Mouse (Mus musculus): Measurements from ENCODE around the gene Prss22. TPM values are rescaled to one million over a fixed set of nuclear protein-coding genes. Genes with fewer than 3 reads are reported as not detected.
A peak's percentile ranks its signal among the peaks of the same experiment; 100 is the strongest.
"Not testable (repeated sequence)": the region's sequence is repeated elsewhere in the genome, so short reads cannot be mapped to it uniquely, and the experiment has no call there.

Prss22 gene
- polyA plus RNA-seq, 1 experiment from 2014 or later: not detected

DNA sequence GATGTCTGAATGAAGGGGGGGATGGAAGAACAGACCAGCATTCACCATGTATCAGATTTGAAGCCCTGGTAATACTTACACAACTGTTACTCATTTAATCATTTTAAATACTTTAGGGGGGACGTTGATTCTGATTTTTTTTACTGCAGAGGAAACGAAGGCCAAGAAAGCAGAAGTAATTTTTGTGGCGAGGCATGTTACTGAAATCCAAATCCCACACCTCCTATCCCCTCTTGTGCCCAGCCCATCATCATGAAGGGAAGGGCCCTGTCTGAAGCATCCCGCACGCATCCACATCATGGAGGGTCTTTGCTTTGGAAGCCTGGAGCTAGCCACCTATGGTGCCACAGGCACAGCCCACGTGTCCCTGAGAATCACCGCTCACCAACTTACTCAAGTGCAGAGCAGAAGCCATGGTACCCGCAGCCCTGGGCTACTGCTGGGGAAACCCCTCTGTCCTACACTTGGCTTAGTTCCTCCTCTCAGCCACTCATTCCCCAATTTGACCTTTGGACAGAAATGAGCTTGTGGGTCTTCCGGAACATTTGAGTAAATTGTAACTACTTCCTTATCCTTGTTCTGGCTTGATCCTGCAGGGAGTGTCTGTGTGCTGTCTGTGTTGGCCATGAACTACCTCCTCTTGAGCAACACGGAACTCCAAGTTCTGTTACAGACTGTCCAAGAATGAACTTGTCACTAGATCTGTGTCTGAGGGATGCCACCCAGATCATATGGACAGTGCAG is 31.1 kb downstream of the Prss22 start:
- WGBS: 89% methylated on average over 10 of the region's 10 CpGs
- no peak overlapping the region for H3K9ac ChIP-seq
- no peak overlapping the region for H3K27ac ChIP-seq
- no peaks in the 10 kb centered on the region for H3K9me3 ChIP-seq
- no peaks in the 10 kb centered on the region for H3K27me3 ChIP-seq
- peaks cover 4% of the 10 kb centered on the region; the same call in 1 of the 2 replicates for H3K4me1 ChIP-seq (replicated peaks)
- no peaks in the 10 kb centered on the region for H3K36me3 ChIP-seq
- H3K4me2 ChIP-seq: no peak overlapping the region
- ATAC-seq (ENCODE audit: low FRiP score): no peak
- no peak overlapping the region for H3K4me3 ChIP-seq

DNA sequence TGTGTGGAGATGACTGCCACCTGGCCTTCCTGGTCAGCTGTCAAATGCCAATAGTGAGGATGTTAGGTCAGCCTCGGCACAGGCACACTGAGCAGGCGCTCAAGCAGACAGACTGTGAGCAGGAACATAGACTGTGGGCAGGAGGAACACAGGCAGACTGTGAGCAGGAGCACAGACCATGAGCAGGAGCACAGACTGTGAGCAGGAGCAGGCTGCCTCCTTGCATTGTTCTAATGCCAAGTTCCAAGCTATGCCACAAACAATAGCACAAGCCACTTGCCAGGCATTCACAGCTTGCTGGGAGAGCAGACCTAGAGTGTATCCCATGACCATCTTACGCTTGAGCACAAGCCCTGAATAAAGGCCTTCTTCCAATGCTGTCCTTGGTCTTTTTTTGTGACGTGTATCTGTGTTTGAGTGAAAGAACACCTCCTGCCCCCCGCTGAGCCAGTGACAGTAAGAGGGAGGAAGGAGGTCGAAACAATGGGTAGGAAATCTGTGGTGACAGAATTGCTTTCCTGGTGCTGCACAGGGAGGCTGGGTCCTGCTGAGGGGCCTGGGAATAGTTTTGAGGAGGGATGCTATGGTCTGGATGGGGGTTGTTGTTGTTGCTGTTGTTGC is 32.0 kb downstream of the Prss22 start:
- H3K27ac ChIP-seq: no peak overlapping the region

DNA sequence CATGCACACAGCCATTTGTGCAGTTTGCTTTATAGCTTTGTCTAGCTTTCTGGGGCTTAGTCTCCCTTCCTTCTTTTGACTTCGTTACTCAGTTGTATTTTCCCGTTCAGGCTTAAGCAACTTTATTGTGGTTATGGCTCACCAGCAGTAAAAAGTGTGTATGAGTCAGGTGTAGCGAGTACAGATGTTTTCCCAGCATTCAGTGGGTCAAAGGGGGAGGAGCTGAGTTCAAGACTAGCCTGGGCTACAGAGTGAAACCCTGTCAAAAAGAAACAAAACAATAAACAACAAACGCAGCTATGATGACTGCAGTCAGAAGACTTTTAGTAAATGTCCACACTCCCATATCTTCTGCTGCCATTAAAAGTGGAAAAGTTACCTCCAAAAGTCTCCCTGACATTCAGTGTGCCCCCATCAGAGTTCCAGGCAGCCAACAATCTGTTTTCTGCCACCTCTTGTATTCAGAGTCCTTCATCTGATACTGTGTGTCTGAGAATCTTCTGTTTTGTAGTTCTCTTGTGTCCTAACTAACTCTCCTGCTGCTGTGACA is 36.3 kb downstream of the Prss22 start:
- 53% methylated on average over 4 of the region's 4 CpGs for WGBS
- Histone ChIP-seq H3K9ac (no peak overlapping the region), H3K4me1 (replicated peaks) (peaks cover 4% of the 10 kb centered on the region), H3K9me3 (no peaks in the 10 kb centered on the region), H3K4me3 (no peak overlapping the region), H3K4me2 (no peak overlapping the region), H3K27ac (no peak overlapping the region), H3K27me3 (no peaks in the 10 kb centered on the region), H3K36me3 (no peaks in the 10 kb centered on the region)
- ATAC-seq (ENCODE audit: low FRiP score): no peak

More for the DNA sequence above, 32.0 kb downstream of the Prss22 start:
- Histone ChIP-seq H3K4me3 (no peak overlapping the region), H3K9ac (no peak overlapping the region), H3K27me3 (no peaks in the 10 kb centered on the region), H3K4me2 (no peak overlapping the region), H3K4me1 (replicated peaks) (peaks cover 4% of the 10 kb centered on the region; the same call in 1 of the 2 replicates), H3K36me3 (no peaks in the 10 kb centered on the region), H3K9me3 (no peaks in the 10 kb centered on the region)
- no peak for ATAC-seq (ENCODE audit: low FRiP score)
- WGBS: 26% methylated on average over 6 of the region's 6 CpGs

DNA sequence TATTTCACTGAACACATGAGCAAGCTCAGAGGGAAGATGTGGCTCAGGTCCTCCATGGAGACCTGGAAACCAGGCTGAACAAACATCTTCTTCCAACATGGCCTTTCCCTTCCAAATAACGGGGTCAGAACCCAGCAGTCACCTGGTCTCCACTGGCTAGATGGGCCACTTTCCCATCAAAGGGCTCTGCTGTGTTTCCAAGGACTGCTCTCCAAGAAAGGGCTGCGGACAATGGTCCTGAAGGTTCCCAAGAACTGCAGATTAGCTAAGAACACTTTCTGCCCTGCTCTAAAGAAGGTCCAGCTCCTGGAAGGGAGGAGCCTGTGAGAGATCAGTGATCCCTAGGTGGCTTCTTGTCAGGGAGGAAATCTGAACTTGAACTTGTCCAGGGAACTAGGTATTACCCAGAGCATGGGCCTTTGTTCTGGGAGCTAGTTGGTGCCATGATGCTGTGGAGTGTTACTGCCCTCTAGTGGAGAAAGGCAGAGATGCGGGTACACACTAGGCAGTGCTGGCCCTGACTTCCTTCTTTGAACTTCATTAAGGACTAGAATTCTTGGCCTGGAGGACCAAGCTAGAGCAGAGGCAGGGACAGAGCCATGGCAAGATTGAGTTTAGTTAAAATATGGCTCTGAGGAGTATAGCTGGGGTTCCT is 37.7 kb downstream of the Prss22 start:
- H3K9me3 ChIP-seq: no peaks in the 10 kb centered on the region
- WGBS: 40% methylated on average over 3 of the region's 3 CpGs

DNA sequence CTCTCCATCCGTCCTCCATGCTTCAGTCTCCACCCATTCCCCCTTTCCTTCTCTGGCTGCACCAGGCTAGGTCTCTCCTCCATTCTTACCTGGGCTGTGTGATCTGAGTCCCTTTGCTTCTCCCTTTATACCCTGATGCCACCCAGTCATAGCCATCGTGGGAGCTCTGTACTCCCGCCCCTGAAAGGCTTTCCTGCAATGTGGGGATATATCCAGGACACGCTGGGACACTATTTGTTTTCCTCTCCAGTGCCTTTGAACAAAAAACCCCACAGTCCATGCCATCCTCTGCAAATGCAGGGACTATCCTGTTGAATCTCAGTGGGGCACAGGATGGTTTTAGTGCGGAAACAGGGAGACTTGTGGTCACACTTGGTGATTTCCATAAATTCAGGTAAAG is 42.7 kb downstream of the Prss22 start, which contains the start of gene Sbpl:
Gene Sbpl, minus strand, starts transcription at position 101 of the 400 bp plus-strand sequence.
- WGBS: 73% methylated on average over 5 of the region's 5 CpGs
- Histone ChIP-seq H3K9me3 (no peaks in the 10 kb centered on the region), H3K27me3 (no peaks in the 10 kb centered on the region; the same call in 1 of the 2 replicates), H3K4me3 (no peak within 1 kb of the TSS), H3K4me2 (no peak within 1 kb of the TSS), H3K4me1 (replicated peaks) (no peaks in the 10 kb centered on the region; the same call in 1 of the 2 replicates), H3K27ac (no peak within 1 kb of the TSS), H3K36me3 (no peaks in the 10 kb centered on the region), H3K9ac (no peak within 1 kb of the TSS)
- no peak for ATAC-seq (ENCODE audit: low FRiP score)

More for the DNA sequence above, 37.7 kb downstream of the Prss22 start:
- ATAC-seq (ENCODE audit: low FRiP score): peak; percentile 96
- Histone ChIP-seq H3K27ac (peak overlapping the region; percentile 25; the same call in 1 of the 2 replicates), H3K36me3 (no peaks in the 10 kb centered on the region), H3K27me3 (no peaks in the 10 kb centered on the region; the same call in 1 of the 2 replicates), H3K4me2 (no peak overlapping the region), H3K4me1 (replicated peaks) (no peaks in the 10 kb centered on the region; the same call in 1 of the 2 replicates), H3K9ac (no peak overlapping the region), H3K4me3 (no peak overlapping the region)

DNA sequence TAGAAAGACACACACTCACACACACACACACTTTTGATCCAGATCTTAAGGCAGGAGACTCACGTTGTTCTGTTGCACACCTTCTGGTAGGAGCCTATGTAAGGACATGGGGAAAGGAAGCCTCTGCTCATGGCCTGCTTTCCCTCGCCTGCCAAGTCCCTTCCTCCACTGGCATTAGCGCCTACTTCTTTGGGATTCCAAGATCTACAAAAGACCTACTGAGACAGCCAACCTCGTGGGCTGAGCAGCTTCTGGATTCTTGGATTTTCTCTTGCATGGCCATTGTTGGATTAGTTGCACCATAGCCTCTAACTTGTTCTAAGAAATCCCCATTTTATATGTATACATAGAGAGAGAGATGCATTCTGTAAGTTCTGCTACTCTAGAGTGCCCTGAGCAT is 47.1 kb downstream of the Prss22 start:
- not testable (repeated sequence) for H3K9me3 ChIP-seq; H3K27me3 ChIP-seq; H3K27ac ChIP-seq; H3K4me1 ChIP-seq (replicated peaks); H3K9ac ChIP-seq; H3K4me2 ChIP-seq; H3K4me3 ChIP-seq; H3K36me3 ChIP-seq; ATAC-seq (ENCODE audit: low FRiP score)
- WGBS: 83% methylated on average over 4 of the region's 4 CpGs

DNA sequence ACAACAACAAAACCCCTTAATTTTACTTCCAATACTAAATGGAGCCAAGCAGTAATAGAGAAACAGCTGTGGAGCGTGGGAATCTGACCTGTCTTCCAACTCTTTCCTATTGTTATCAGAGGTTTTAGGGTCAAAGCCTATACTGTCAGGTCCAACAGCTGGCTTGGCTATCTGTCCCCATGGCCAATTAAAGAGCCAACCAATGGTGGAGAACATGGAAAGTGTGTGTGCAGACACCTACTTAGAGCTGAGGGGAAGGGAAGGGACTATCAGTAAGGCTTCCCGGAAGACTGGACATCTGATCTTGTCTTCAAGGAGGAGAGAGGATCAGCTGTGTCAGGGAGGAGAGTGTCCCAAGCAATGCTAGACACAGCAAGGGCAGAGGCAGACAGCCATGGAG is 48.8 kb downstream of the Prss22 start:
- no peaks in the 10 kb centered on the region for H3K36me3 ChIP-seq
- H3K9ac ChIP-seq: no peak overlapping the region
- no peak for ATAC-seq (ENCODE audit: low FRiP score)
- H3K4me2 ChIP-seq: no peak overlapping the region
- WGBS: 91% methylated on average over 2 of the region's 2 CpGs
- no peaks in the 10 kb centered on the region for H3K4me1 ChIP-seq (replicated peaks)
- H3K27ac ChIP-seq: no peak overlapping the region
- H3K9me3 ChIP-seq: no peaks in the 10 kb centered on the region
- no peak overlapping the region for H3K4me3 ChIP-seq
- no peaks in the 10 kb centered on the region for H3K27me3 ChIP-seq

DNA sequence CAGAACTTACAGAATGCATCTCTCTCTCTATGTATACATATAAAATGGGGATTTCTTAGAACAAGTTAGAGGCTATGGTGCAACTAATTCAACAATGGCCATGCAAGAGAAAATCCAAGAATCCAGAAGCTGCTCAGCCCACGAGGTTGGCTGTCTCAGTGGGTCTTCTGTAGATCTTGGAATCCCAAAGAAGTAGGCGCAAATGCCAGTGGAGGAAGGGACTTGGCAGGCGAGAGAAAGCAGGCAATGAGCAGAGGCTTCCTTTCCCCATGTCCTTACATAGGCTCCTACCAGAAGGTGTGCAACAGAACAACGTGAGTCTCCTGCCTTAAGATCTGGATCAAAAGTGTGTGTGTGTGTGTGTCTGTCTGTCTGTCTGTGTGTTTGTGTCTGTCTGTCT is 50.4 kb downstream of the Prss22 start:
- WGBS: 84% methylated on average over 4 of the region's 4 CpGs
- not testable (repeated sequence) for H3K9ac ChIP-seq; H3K27me3 ChIP-seq; H3K4me2 ChIP-seq; ATAC-seq (ENCODE audit: low FRiP score); H3K36me3 ChIP-seq; H3K27ac ChIP-seq; H3K4me1 ChIP-seq (replicated peaks); H3K4me3 ChIP-seq; H3K9me3 ChIP-seq

Small RNAs within 50 kb of the gene (microRNA-seq; reads per million reads assigned to microRNA genes)
- not detected for gene Gm27700

Other genes with a start within 250 kb of the Prss22 start
- 224 and 228 TPM in 2 replicates for gene Flywch1, start 226.5 kb downstream of the Prss22 start, polyA plus RNA-seq (2015; fragmentation: Nextera tagmentation; extraction: Ambion mirVana)
- gene Flywch2, start 212.0 kb downstream of the Prss22 start, polyA plus RNA-seq (2015; fragmentation: Nextera tagmentation; extraction: Ambion mirVana): 68.1 and 79.0 TPM in 2 replicates
- 583 TPM in 2 replicates for gene Srrm2, start 207.6 kb downstream of the Prss22 start, polyA plus RNA-seq (2015; fragmentation: Nextera tagmentation; extraction: Ambion mirVana)
- 1,330 and 1,360 TPM in 2 replicates for gene Elob, start 169.0 kb downstream of the Prss22 start, polyA plus RNA-seq (2015; fragmentation: Nextera tagmentation; extraction: Ambion mirVana)
- 0.30 TPM in 2 replicates for gene Prss33, start 162.0 kb downstream of the Prss22 start, polyA plus RNA-seq (2015; fragmentation: Nextera tagmentation; extraction: Ambion mirVana)
- gene Prss32, start 154.2 kb downstream of the Prss22 start, polyA plus RNA-seq (2015; fragmentation: Nextera tagmentation; extraction: Ambion mirVana): not detected in 2 replicates
- gene Prss41, start 153.9 kb downstream of the Prss22 start, polyA plus RNA-seq (2015; fragmentation: Nextera tagmentation; extraction: Ambion mirVana): 0.86 and 0.98 TPM in 2 replicates
- not detected in 2 replicates for gene Prss21, start 130.0 kb downstream of the Prss22 start, polyA plus RNA-seq (2015; fragmentation: Nextera tagmentation; extraction: Ambion mirVana)
- gene Dcpp1, start 117.2 kb downstream of the Prss22 start, polyA plus RNA-seq (2015; fragmentation: Nextera tagmentation; extraction: Ambion mirVana): not detected in 2 replicates
- gene Dcpp2, start 117.2 kb downstream of the Prss22 start, polyA plus RNA-seq (2015; fragmentation: Nextera tagmentation; extraction: Ambion mirVana): not detected in 2 replicates
- not detected in 2 replicates for gene Dcpp3, start 80.6 kb downstream of the Prss22 start, polyA plus RNA-seq (2015; fragmentation: Nextera tagmentation; extraction: Ambion mirVana)
- gene Sbp, start 56.4 kb downstream of the Prss22 start, polyA plus RNA-seq (2015; fragmentation: Nextera tagmentation; extraction: Ambion mirVana): not detected in 2 replicates
- gene Sbpl, start 42.8 kb downstream of the Prss22 start, polyA plus RNA-seq (2015; fragmentation: Nextera tagmentation; extraction: Ambion mirVana): not detected in 2 replicates
- gene Prss30, start 17.5 kb downstream of the Prss22 start, polyA plus RNA-seq (2015; fragmentation: Nextera tagmentation; extraction: Ambion mirVana): not detected in 2 replicates
- gene Prss27, start 40.0 kb upstream of the Prss22 start, polyA plus RNA-seq (2015; fragmentation: Nextera tagmentation; extraction: Ambion mirVana): 0.26 and 0.48 TPM in 2 replicates
- 82.3 and 85.7 TPM in 2 replicates for gene Kctd5, start 75.4 kb upstream of the Prss22 start, polyA plus RNA-seq (2015; fragmentation: Nextera tagmentation; extraction: Ambion mirVana)
- 64.5 and 68.6 TPM in 2 replicates for gene Pdpk1, start 152.8 kb upstream of the Prss22 start, polyA plus RNA-seq (2015; fragmentation: Nextera tagmentation; extraction: Ambion mirVana)
- 36.8 and 37.4 TPM in 2 replicates for gene Amdhd2, start 165.7 kb upstream of the Prss22 start, polyA plus RNA-seq (2015; fragmentation: Nextera tagmentation; extraction: Ambion mirVana)
- gene Atp6v0c, start 171.6 kb upstream of the Prss22 start, polyA plus RNA-seq (2015; fragmentation: Nextera tagmentation; extraction: Ambion mirVana): 1,028 and 1,039 TPM in 2 replicates
- gene Tbc1d24, start 207.5 kb upstream of the Prss22 start, polyA plus RNA-seq (2015; fragmentation: Nextera tagmentation; extraction: Ambion mirVana): 24.4 and 25.5 TPM in 2 replicates
- 4.2 and 5.2 TPM in 2 replicates for gene Ntn3, start 211.4 kb upstream of the Prss22 start, polyA plus RNA-seq (2015; fragmentation: Nextera tagmentation; extraction: Ambion mirVana)
- 11.8 and 12.8 TPM in 2 replicates for gene Tedc2, start 222.8 kb upstream of the Prss22 start, polyA plus RNA-seq (2015; fragmentation: Nextera tagmentation; extraction: Ambion mirVana)